Mouse (Mus musculus): ENCODE measurements around the gene Saal1. TPM values are rescaled to one million over a fixed set of nuclear protein-coding genes. Genes with fewer than 3 reads are reported as not detected.
A peak's percentile ranks its signal among the peaks of the same experiment; 100 is the strongest.
"Not testable (repeated sequence)": the region's sequence is repeated elsewhere in the genome, so short reads cannot be mapped to it uniquely, and the experiment has no call there.

Saal1 gene
- 14.8 and 15.2 TPM in 2 replicates for polyA plus RNA-seq (2015; fragmentation: Nextera tagmentation; extraction: Ambion mirVana)

DNA sequence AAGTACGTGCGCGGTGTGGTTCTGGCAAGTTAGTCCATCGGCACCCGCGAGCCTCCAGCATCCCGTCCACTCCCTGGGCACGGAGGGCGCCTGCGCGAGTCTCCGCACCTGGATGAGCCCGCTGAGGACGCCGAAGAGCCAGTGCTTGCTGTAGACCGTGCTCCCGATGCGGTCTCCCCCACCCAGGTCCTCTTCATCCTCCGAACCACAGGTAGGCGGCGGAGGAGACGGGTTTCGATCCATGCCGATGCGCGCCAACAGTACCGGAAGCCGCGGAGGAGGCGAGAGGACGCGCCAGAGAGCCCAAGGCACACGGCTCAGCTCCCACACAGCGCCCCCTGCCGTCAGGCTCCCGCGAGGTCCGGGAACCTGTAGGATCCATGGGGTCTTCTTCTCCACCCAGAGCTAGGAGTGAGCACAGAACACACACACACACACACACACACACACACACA lies at the start of gene Saal1:
Gene Saal1 (minus strand): TSS at position 291 of the 455 bp plus-strand sequence.
- peak; percentile 97 for ATAC-seq (ENCODE audit: low read depth)
- Histone ChIP-seq H3K9ac (peak within 1 kb of the TSS; percentile 91), H3K27me3 (no peaks in the 10 kb centered on the region), H3K4me2 (peak within 1 kb of the TSS; percentile 59), H3K4me1 (replicated peaks) (peaks cover 9% of the 10 kb centered on the region), H3K9me3 (no peaks in the 10 kb centered on the region), H3K27ac (replicated peaks) (peak within 1 kb of the TSS; percentile 84), H3K36me3 (peaks cover 26% of the 10 kb centered on the region), H3K4me3 (peak within 1 kb of the TSS; percentile 79)
- WGBS, result 0% methylated on average over 35 of the region's 38 CpGs

DNA sequence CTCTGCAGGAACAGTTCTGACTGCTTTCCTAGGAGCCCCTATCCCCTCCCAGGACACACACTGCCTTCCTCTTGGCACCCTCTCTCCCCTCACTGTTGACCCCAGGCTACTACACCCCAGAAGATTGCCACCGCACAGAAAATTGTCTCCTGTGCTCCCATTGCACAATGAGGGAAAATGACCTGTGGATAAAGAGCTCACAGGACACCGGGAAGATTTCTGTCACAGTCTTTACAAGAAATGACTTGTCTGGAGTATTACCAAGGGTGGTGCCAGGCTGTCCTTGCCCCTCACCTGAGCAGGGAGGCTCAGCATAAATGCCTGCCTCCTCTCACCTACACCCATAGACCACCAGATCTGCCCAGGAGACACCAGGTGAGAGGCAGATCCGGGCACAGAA lies 41.0 kb upstream of the Saal1 start, which contains the start of gene Saa2:
Gene Saa2 (plus strand): TSS at position 301 of the 400 bp plus-strand sequence.
- 73% methylated on average over 3 of the region's 3 CpGs for WGBS
- H3K9me3 ChIP-seq, result no peaks in the 10 kb centered on the region
- H3K36me3 ChIP-seq, result no peaks in the 10 kb centered on the region
- H3K27me3 ChIP-seq, result no peaks in the 10 kb centered on the region
- ATAC-seq (ENCODE audit: low read depth), result no peak
- H3K4me1 ChIP-seq (replicated peaks), result no peaks in the 10 kb centered on the region
- H3K4me2 ChIP-seq, result no peak within 1 kb of the TSS
- H3K9ac ChIP-seq, result no peak within 1 kb of the TSS
- no peak within 1 kb of the TSS for H3K27ac ChIP-seq (replicated peaks)
- H3K4me3 ChIP-seq, result no peak within 1 kb of the TSS

DNA sequence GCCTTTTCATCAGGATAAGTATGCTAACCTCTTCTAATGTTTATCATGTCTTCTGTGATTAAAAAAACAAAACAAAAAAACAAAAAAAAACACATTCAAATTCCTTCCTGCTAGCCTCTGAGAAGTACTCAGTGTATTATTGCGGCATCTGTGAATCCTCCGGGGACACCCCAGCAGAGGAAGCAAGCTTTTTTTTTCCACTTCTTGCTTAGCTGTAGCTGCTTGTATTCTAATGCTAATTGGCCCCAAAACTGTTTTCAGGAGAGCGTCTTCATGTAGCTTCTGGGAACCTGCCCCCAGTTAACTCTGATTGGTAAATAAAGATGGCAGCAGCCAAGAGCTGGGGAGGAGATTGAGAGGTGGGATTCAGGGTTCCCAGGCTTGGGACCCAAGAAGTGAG lies 38.0 kb upstream of the Saal1 start:
- Histone ChIP-seq H3K4me1 (replicated peaks) (no peaks in the 10 kb centered on the region), H3K27ac (replicated peaks) (no peak overlapping the region), H3K36me3 (no peaks in the 10 kb centered on the region), H3K27me3 (no peaks in the 10 kb centered on the region), H3K4me2 (no peak overlapping the region), H3K9me3 (no peaks in the 10 kb centered on the region), H3K4me3 (no peak overlapping the region), H3K9ac (no peak overlapping the region)
- 28% methylated on average over 3 of the region's 3 CpGs for WGBS
- no peak for ATAC-seq (ENCODE audit: low read depth)

DNA sequence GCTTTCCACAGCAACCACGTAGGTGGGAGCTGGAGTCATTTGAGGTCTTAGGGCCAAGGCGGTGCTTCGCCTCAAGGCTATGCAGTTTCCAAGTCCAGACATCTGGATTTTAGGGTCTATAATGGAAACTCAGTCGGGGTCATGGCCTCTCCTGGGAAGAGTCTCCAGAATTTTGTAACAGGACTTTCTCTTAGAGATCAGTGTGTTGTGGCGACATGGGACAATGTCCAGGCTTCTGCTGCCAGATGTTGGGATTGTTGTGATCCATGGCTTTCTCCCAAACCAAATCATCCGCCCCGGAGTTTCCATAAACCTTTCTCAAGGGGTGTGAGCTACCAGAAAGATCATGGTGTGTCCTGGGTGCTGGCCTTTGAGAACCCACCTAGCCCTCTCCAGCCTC lies 35.9 kb upstream of the Saal1 start:
- 93% methylated on average over 7 of the region's 7 CpGs for WGBS
- no peak overlapping the region for H3K4me2 ChIP-seq
- H3K4me1 ChIP-seq (replicated peaks), result no peaks in the 10 kb centered on the region
- no peak overlapping the region for H3K9ac ChIP-seq
- H3K27ac ChIP-seq (replicated peaks), result no peak overlapping the region
- H3K27me3 ChIP-seq, result no peaks in the 10 kb centered on the region
- no peak overlapping the region for H3K4me3 ChIP-seq
- no peak for ATAC-seq (ENCODE audit: low read depth)
- no peaks in the 10 kb centered on the region for H3K36me3 ChIP-seq
- no peaks in the 10 kb centered on the region for H3K9me3 ChIP-seq

DNA sequence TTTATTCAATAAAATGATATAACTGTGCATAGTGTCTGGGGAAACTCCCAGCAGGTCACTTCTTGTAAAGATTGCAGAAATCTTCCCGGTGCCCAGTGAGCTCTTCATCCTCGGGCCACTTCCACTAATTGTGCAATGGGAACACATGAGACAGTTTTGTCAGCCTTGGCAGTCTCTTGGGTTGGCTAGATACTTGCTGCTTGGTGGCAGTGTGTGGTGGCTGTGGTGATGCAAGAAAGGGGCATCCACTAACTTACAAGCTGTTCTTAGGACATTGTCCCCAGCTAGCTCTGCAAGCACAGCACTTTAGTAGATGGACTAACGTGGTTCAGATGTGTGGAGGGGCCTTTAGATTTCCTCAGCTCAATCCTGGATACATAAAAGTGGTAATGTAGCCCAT lies 35.3 kb upstream of the Saal1 start:
- no peak overlapping the region for H3K27ac ChIP-seq (replicated peaks)

DNA sequence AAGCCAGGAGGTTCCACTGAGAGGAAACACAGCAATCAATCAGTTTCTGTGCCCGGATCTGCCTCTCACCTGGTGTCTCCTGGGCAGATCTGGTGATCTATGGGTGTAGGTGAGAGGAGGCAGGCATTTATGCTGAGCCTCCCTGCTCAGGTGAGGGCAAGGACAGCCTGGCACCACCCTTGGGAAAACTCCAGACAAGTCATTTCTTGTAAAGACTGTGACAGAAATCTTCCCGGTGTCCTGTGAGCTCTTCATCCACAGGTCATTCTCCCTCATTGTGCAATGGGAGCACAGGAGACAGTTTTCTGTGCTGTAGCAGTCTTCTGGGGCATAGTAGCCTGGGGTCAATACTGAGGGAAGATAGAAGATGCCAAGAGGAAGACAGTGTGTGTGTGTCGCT lies 32.4 kb upstream of the Saal1 start, which contains the start of gene Saa1:
Gene Saa1 (minus strand): TSS at position 101 of the 400 bp plus-strand sequence.
- H3K9me3 ChIP-seq; H3K27ac ChIP-seq (replicated peaks); H3K27me3 ChIP-seq; H3K4me3 ChIP-seq; H3K36me3 ChIP-seq; H3K9ac ChIP-seq; H3K4me2 ChIP-seq; H3K4me1 ChIP-seq (replicated peaks); ATAC-seq (ENCODE audit: low read depth): not testable (repeated sequence)
- WGBS, result 82% methylated on average over 3 of the region's 3 CpGs

More for the DNA sequence above, 35.3 kb upstream of the Saal1 start:
- no peaks in the 10 kb centered on the region for H3K4me1 ChIP-seq (replicated peaks)
- no peak overlapping the region for H3K4me2 ChIP-seq
- 83% methylated on average over 3 of the region's 3 CpGs for whole genome bisulfite sequencing
- H3K36me3 ChIP-seq, result no peaks in the 10 kb centered on the region
- H3K9ac ChIP-seq, result no peak overlapping the region
- ATAC-seq (ENCODE audit: low read depth), result no peak
- H3K27me3 ChIP-seq, result no peaks in the 10 kb centered on the region
- no peaks in the 10 kb centered on the region for H3K9me3 ChIP-seq
- H3K4me3 ChIP-seq, result no peak overlapping the region

DNA sequence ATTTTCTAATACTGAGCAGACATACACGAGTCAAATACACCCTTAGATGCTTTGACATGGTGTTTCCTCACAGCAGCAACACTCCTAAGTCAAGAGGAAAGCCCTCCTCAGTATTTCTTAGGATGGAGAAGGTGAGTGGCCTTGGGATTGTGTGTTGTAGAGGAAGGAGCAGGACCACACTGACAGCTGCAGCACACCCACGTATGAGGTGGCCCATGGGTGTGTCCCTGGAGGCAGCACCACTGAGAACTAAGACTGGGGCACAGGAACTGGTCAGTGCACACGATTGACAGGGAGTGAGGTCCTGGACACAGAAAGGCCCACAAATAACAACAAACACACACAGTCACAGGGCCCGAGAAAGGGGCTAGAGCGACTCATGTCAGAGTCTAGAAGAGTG lies 29.6 kb upstream of the Saal1 start:
- not testable (repeated sequence) for H3K4me1 ChIP-seq (replicated peaks); ATAC-seq (ENCODE audit: low read depth); H3K9ac ChIP-seq; H3K4me2 ChIP-seq; H3K27me3 ChIP-seq; H3K4me3 ChIP-seq; H3K9me3 ChIP-seq; H3K27ac ChIP-seq (replicated peaks); H3K36me3 ChIP-seq
- WGBS, result 86% methylated on average over 5 of the region's 5 CpGs

DNA sequence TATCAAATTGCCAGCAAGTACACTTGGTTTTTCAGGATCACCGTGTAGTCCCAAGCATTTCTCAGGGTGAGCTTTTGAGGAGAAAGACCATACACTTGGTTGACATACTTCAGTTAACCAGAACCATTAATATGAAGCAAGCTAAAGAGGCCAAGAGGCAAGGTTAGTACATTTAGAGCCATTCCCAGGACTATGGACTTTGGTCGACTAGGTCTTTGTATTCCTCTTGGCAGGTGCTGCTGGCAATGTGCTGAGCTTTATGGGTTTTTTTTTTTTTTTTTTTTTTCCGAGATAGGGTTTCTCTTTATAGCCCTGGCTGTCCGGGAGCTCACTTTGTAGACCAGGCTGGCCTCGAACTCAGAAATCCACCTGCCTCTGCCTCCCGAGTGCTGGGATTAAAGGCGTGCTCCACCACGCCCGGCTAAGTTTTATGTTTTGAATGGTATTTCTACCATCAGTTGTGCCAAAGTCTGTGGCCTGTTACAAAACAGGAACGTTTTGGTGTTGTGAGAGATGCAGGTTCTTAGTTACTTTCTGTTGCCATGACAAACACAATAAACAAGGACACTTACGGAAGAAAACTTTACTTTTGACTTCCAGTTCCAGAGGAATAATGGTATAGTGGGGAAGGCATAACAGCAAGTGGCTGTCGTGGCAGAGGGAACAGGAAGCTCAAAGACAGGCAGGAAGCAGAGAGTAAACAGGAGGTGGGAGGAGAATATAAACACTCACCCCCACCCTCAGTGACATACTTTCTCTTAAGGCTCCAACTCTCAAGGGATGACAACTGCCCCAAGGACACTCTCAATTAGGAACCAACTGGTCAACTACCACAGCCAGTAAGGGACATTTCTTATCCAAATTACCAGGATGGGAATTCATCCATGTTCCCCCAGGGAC lies 28.3 kb upstream of the Saal1 start:
- 85% methylated on average over 12 of the region's 12 CpGs for WGBS
- Histone ChIP-seq H3K4me1 (replicated peaks) (no peaks in the 10 kb centered on the region), H3K4me3 (no peak overlapping the region), H3K27ac (replicated peaks) (no peak overlapping the region), H3K27me3 (no peaks in the 10 kb centered on the region), H3K9ac (no peak overlapping the region), H3K9me3 (no peaks in the 10 kb centered on the region), H3K4me2 (no peak overlapping the region), H3K36me3 (no peaks in the 10 kb centered on the region)
- ATAC-seq (ENCODE audit: low read depth), result no peak

DNA sequence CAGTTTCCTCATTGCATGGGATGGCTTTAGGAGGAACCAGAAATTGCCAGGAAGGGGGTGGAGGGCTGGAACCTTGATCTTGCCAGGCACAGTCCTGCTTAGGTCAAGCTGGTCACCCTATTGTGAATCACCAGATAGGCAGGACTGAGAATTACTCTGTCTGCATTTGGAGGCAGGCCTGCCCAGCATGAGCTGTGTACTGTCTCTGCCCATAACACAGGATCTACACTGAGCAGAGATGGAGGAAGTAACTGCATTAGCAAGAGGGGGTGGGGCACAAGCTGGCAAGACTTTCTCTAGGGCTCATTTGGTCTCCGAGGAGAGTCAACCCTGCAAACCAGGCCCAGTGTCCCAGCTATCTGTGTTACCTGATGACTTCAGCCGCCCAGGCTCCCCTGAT lies 24.5 kb upstream of the Saal1 start:
- no peaks in the 10 kb centered on the region for H3K36me3 ChIP-seq
- WGBS, result 79% methylated on average over 2 of the region's 2 CpGs
- no peak overlapping the region for H3K9ac ChIP-seq
- H3K4me2 ChIP-seq, result no peak overlapping the region
- ATAC-seq (ENCODE audit: low read depth), result no peak
- H3K9me3 ChIP-seq, result no peaks in the 10 kb centered on the region
- H3K4me3 ChIP-seq, result no peak overlapping the region
- H3K4me1 ChIP-seq (replicated peaks), result no peaks in the 10 kb centered on the region
- H3K27me3 ChIP-seq, result no peaks in the 10 kb centered on the region
- H3K27ac ChIP-seq (replicated peaks), result no peak overlapping the region

DNA sequence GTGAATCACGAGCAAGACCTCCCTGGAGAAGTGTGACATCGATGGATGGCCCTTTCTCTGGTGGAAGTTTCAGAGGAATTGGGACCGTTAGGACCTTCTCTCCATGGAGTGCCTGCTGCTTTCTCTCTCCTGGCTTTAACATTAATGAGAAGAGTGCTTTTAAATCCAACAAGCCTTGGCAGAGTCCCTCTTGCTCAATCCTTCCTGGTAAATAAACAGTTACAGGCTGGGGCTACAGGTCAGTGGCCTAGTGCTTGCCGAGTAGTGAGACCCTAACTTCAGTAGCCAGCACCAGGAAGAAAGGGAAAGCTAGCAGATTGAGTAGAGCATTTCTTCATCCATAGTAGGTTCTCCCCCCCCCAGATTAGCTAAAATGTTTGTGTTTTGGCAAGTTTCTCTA lies 22.0 kb upstream of the Saal1 start, which contains the start of gene Saa4:
Gene Saa4 (minus strand): TSS at position 146 of the 400 bp plus-strand sequence.
- Histone ChIP-seq H3K27ac (replicated peaks) (no peak within 1 kb of the TSS), H3K9ac (no peak within 1 kb of the TSS), H3K4me3 (no peak within 1 kb of the TSS), H3K4me2 (no peak within 1 kb of the TSS), H3K27me3 (no peaks in the 10 kb centered on the region), H3K36me3 (no peaks in the 10 kb centered on the region), H3K9me3 (no peaks in the 10 kb centered on the region), H3K4me1 (replicated peaks) (no peaks in the 10 kb centered on the region)
- WGBS, result 91% methylated on average over 4 of the region's 4 CpGs
- no peak for ATAC-seq (ENCODE audit: low read depth)

DNA sequence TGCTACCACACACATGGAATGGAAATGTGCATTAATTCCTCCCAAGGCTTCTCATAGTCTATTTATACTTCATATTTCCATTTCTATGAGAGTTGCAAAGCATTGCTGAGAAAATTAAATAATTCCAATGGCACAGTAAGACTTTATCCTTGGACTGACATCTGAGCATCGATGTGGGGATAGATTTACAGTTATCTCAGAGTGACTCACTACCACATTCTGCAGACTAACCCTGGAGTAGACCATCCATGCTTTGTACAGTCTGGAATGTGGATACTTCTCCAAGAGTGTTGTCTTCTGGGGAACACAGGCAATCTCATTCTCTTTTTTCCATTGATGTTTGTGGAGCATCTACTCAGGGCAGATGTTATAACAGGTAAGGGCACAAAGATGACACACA lies 17.1 kb upstream of the Saal1 start:
- Histone ChIP-seq H3K27ac (replicated peaks) (no peak overlapping the region), H3K4me1 (replicated peaks) (no peaks in the 10 kb centered on the region), H3K4me2 (no peak overlapping the region), H3K9ac (no peak overlapping the region), H3K4me3 (no peak overlapping the region), H3K27me3 (peaks cover 3% of the 10 kb centered on the region; the same call in 1 of the 2 replicates), H3K9me3 (no peaks in the 10 kb centered on the region), H3K36me3 (no peaks in the 10 kb centered on the region)
- WGBS, result 75% methylated on average over 1 of the region's 1 CpGs
- ATAC-seq (ENCODE audit: low read depth), result no peak

DNA sequence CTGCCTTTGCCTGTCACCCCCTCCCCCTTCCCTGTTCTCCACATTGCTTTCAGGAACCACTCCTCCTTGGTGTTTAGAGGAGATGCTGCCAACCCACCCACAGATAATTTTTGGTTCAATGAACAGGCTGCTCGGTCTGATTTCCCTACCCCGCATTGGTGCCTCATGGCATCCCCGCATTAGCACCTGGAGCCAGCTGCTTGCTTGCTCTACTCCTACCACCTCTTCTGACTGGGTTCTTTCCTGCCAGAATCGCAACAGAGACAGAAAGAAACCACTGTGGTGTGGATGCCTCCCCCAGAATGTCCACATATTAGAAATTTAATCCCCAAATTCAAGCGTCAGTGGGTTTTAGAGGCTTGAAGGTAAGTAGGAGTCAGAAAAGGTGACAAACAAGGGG lies 13.9 kb upstream of the Saal1 start:
- peaks cover 11% of the 10 kb centered on the region for H3K27me3 ChIP-seq
- no peak overlapping the region for H3K4me3 ChIP-seq
- no peak overlapping the region for H3K4me2 ChIP-seq
- H3K36me3 ChIP-seq, result no peaks in the 10 kb centered on the region
- no peak overlapping the region for H3K9ac ChIP-seq
- WGBS, result 82% methylated on average over 5 of the region's 5 CpGs
- no peaks in the 10 kb centered on the region for H3K9me3 ChIP-seq
- ATAC-seq (ENCODE audit: low read depth), result no peak
- no peak overlapping the region for H3K27ac ChIP-seq (replicated peaks)
- no peaks in the 10 kb centered on the region for H3K4me1 ChIP-seq (replicated peaks)

All from neural tube, embryonic 13.5 days (tissue).